Mouse (Mus musculus): ENCODE measurements around the gene Gm17067.
"Not testable (repeated sequence)": the region's sequence is repeated elsewhere in the genome, so short reads cannot be mapped to it uniquely, and the experiment has no call there.

The Gm17067 gene

DNA sequence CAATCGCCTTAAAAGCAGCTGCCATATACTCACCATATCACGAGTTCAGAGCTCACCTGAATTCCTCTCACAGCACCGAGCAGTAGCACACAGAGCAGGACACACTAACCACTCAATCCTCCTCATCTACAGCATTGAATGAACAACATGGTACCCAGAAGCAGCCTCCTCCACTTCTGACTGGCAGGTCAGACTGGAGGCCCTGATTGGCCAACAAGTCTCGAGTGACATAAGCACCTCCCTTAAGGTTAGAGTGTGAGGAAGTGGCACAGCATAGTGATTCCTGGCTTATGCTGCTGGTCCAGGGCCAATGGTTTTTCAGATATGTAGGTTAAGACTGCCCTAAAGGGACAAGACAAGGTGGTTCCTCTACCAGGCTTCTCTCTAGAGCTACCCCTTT lies at the start of gene Gm17067:
Gene Gm17067 (minus strand): TSS at position 101 of the 400 bp plus-strand sequence.
- DNase-seq (ENCODE audit: low read depth, low spot score) = not testable (repeated sequence)

- peak; percentile 93 for DNase-seq (ENCODE audit: low read depth, low spot score)
These were observed 23.0 kb upstream of the Gm17067 start for GRCm38 (mm10) chr7:42749836-42750235.

- DNase-seq (ENCODE audit: low read depth, low spot score) = peak; percentile 94
These were observed 11.9 kb upstream of the Gm17067 start for GRCm38 (mm10) chr7:42738536-42739210.

GRCm38 (mm10) chr7:42693251-42693650 lies 33.6 kb downstream of the Gm17067 start:
- peak; percentile 72 for DNase-seq (ENCODE audit: low read depth, low spot score)

GRCm38 (mm10) chr7:42692362-42693158 lies 34.3 kb downstream of the Gm17067 start, which contains the start of gene Zfp975:
Gene Zfp975 (minus strand): TSS chr7:42692742.
- DNase-seq (ENCODE audit: low read depth, low spot score) = peak; percentile 93

- peak; percentile 92 for DNase-seq (ENCODE audit: low read depth, low spot score)
These were observed 46.7 kb downstream of the Gm17067 start for GRCm38 (mm10) chr7:42680081-42680480.

GRCm38 (mm10) chr7:42679646-42680045 lies 47.2 kb downstream of the Gm17067 start:
- peak; percentile 100 for DNase-seq (ENCODE audit: low read depth, low spot score)

DNA sequence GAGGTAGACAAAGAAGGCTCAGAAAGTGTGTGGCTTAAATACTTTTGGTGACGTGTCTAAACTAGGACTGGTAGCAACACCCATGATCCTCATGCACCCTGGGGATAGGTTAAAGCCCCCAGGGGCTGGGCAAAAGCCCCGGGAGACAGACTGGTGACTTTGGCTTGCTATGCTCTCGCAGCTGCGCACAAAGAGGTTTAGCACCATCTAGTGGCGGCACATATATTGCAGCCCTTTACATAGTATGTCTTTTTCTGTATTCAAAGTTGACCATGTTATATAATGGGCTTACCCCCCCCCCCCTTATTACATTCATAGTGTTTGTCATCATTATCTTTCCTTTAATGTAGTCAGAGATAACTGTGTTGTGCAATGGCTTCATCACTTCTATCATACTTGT lies 66.7 kb downstream of the Gm17067 start:
- DNase-seq (ENCODE audit: low read depth, low spot score) = peak; percentile 67

Data from R1 (cell line).